Mouse (Mus musculus): ENCODE data around the gene Sall2. TPM values are rescaled to one million over a fixed set of nuclear protein-coding genes. Genes with fewer than 3 reads are reported as not detected.

Sall2 gene
- 1 to 10 TPM; 3.7 to 4.4 TPM for total RNA-seq (2023)

DNA sequence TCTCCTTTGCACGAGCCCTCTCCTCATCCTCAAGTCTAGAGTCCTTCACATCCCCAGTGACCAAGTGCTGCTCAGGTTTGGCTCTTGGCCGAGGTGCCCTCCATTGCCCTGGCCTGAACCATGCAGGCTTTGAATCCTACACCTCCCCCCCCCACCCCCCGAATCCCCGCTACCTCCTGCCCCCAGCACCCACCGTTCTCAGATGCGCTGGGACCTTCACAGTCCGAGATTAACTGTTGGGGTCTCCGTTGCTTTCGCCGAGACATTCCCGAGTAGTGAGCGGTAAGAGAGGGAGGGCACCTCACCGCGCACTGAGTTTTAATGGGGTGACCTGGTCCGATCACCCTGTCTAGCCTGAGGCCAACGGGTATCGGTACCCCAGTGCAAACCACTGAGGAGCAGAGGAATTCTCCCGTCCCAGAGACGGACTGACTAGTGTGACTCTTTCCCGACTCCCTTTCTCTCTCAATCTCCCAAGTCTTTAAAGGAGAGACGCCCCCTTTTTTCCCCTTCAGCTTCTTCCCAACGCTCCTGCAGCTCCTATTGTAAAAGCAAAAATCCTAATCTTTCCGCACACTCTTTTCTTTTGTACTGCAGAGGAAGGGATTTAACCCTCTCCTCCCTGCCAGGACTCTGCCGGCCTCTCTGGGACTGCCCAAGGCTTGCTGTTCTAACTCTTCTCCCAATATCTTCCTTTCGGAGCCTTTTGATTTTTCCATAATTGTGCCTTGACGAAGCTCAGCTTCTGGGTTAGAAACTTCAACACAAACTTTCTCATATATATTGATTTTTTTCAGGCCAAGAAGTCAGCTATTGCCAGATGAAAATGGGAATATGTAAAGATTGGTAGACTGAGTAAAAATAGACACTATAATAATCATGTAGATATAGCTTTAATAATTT lies at the start of gene Sall2:
TSS of gene Sall2 (minus strand) at position 853 of the 903 bp plus-strand sequence.

DNA sequence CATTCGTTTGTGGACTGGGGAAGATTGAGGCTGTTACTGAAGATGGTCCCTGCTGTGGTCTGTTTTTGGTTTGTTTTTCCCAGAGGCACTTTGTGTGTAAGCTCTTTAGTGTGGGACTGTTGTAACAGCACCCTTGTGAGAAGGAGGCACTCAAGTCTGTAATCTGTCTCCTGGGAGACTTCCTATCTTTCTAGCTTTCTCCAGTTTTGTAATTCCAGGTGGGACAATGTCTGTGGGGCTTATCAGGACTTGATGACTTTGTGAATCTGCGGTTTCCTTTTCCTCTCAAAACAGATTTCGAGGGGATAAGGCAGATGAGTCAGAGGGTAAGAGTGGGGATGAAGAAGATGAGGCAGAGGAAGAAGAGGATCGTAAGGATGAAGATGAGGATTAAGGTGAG lies 27.7 kb upstream of the Sall2 start, which contains the start of gene Olfr1513:
TSS of gene Olfr1513 (minus strand) at position 101 of the 400 bp plus-strand sequence.

GRCm38 (mm10) chr14:52304644-52305271 lies 23.8 kb downstream of the Sall2 start, which contains the start of gene Mettl3:
Gene Mettl3 (minus strand): TSS chr14:52305128.

GRCm38 (mm10) chr14:52278932-52279746 lies 49.4 kb downstream of the Sall2 start, which contains the start of the genes Tox4 and Rab2b:
Gene Tox4 (plus strand): TSS chr14:52279146.
Gene Rab2b (minus strand): TSS chr14:52279545.

Other genes starting within 250 kb of the Sall2 start
- gene Hnrnpc, start 224.7 kb downstream of the Sall2 start, total RNA-seq (2023) = 100 to 1,000 TPM; 421 to 459 TPM
- 10 to 100 TPM; 16.6 to 17.7 TPM for gene Rpgrip1, start 218.1 kb downstream of the Sall2 start, total RNA-seq (2023)
- gene Supt16, start 131.3 kb downstream of the Sall2 start, total RNA-seq (2023) = 10 to 100 TPM; 71.1 to 71.8 TPM
- gene Chd8, start 71.0 kb downstream of the Sall2 start, total RNA-seq (2023) = 100 to 1,000 TPM; 237 to 253 TPM
- gene Tox4, start 49.6 kb downstream of the Sall2 start, total RNA-seq (2023) = 100 to 1,000 TPM; 103 to 118 TPM
- 10 to 100 TPM; 15.6 to 17.5 TPM for gene Rab2b, start 49.2 kb downstream of the Sall2 start, total RNA-seq (2023)
- gene Mettl3, start 23.6 kb downstream of the Sall2 start, total RNA-seq (2023) = 10 to 100 TPM; 58.0 to 94.6 TPM
- gene Olfr1513, start 27.6 kb upstream of the Sall2 start, total RNA-seq (2023) = not detected
- not detected for gene Olfr1512, start 50.4 kb upstream of the Sall2 start, total RNA-seq (2023)
- gene Olfr1511, start 68.6 kb upstream of the Sall2 start, total RNA-seq (2023) = not detected
- not detected for gene Olfr1510, start 85.6 kb upstream of the Sall2 start, total RNA-seq (2023)
- not detected for gene Olfr1509, start 114.2 kb upstream of the Sall2 start, total RNA-seq (2023)
- gene Olfr1508, start 138.7 kb upstream of the Sall2 start, total RNA-seq (2023) = not detected
- not detected for gene Olfr1507, start 167.0 kb upstream of the Sall2 start, total RNA-seq (2023)

Data from T-cell, adult 66 days (primary cell).